Mouse (Mus musculus): ENCODE measurements at regions not wholly inside any gene's neighbourhood (a gene's known extent, or its start where the extent isn't known, plus 50 kb on each side); places are given as distances from the start of the nearest gene placed in this dataset.

DNA sequence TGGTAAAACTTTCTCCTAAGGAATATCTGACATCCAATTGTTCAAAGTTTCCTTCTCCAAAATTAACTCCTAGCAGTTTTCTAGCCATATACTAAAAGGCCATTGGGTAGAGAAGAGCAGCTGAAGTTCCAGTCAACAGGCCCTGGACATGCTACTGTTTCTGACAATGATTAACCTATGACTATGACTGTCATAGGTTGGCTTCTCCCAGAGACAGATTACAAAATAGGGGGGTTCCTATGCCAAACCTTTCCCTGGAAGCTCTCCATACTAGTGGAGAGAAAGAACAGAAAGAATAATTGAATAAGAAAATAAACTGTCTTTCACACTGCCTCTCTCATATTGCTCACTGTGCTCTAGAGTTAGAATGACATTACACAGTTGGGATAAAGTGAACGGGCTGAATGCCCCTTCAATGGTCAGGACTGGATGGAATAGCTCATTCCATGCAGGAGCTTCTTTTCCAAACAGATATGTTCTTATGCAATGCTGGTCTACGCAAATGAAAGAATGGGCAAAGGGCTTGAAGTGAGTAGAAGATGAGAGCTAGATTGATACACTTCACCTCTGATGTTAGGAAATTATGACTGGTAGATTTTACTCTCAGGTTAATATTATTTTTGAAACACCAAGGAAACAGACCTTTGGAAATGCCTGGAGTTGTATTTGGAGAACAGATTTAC is 3516.8 kb downstream of the 9330182O14Rik start:
- no peak for DNase-seq (ENCODE audit: extremely low read depth)
- H3K9ac ChIP-seq (ENCODE audit: insufficient read depth, low read depth), result no peak overlapping the region

DNA sequence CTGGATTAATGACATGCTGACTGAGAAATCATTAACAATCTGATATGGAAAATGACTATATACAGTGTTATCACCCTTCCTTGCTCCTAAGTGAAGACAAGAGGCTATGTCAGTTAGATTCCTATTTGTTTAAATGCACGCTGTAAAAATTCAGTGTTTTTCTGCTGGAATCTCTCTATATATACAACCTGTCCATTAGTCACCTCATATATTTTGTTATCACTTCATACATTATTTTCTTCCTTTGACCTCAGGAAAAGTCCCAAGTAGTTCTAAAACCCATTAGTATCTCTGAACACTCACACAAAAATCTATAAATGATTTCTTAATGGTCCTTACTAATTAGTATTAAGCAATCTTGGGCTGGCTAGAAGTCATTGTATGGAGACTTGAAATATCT is 3529.5 kb downstream of the 9330182O14Rik start:
- Histone ChIP-seq H3K4me3 (replicated peaks in 1 of 3; ENCODE audit: low read depth in 2 of 3, low read length in 2 of 3, poor library complexity in 1 of 3) (no peak overlapping the region), H3K36me3 (replicated peaks in 1 of 2; ENCODE audit: control insufficient read depth in 1 of 2, insufficient read depth in 1 of 2, low read length in 1 of 2) (no peaks in the 10 kb centered on the region), H3K79me2 (replicated peaks; ENCODE audit: control insufficient read depth, extremely low read depth, insufficient read depth, poor library complexity, severe bottlenecking) (no peaks in the 10 kb centered on the region), H3K27me3 (replicated peaks) (no peaks in the 10 kb centered on the region), H3K9ac (ENCODE audit: insufficient read depth, low read depth) (no peak overlapping the region), H3K9me3 (replicated peaks; ENCODE audit: low read length) (no peaks in the 10 kb centered on the region), H3K27ac (ENCODE audit: insufficient read depth, low read depth) (no peak overlapping the region), H3K4me2 (ENCODE audit: insufficient read depth, low read depth, poor library complexity, severe bottlenecking) (no peak overlapping the region), H3K4me1 (ENCODE audit: control insufficient read depth in 1 of 2, insufficient read depth in 2 of 2) (no peaks in the 10 kb centered on the region)
- no peak for DNase-seq (ENCODE audit: extremely low read depth)
- dilution Hi-C loops (cut with MboI; ENCODE audit: extremely low pct_ligation_motif_present, extremely low pct_unique_long_range_greater_than_20kb, low sequenced_read_pairs) (no loop called here), in situ Hi-C loops (cut with MboI; ENCODE audit: low pct_ligation_motif_present, low pct_unique_long_range_greater_than_20kb, low sequenced_read_pairs) (no loop called here)
- no peak for TF ChIP-seq TCF12 (IDR thresholded peaks at IDR 0.05; ENCODE audit: low read depth, low read length)
- TF ChIP-seq EP300 (IDR thresholded peaks at IDR 0.05; ENCODE audit: low read length), result no peak
- TF ChIP-seq NRF1 (IDR thresholded peaks at IDR 0.05; ENCODE audit: low read depth, low read length), result no peak
- no peak for TF ChIP-seq ZC3H11A (IDR thresholded peaks at IDR 0.05; ENCODE audit: low read depth, low read length)
- no peak for TF ChIP-seq TBP (conservative IDR thresholded peaks at IDR 0.05; ENCODE audit: low read depth, low read length)
- TF ChIP-seq NELFE (IDR thresholded peaks at IDR 0.05; ENCODE audit: low read depth, low read length), result no peak
- no peak for TF ChIP-seq MAZ (IDR thresholded peaks at IDR 0.05; ENCODE audit: low read depth, low read length)
- no peak for TF ChIP-seq MEF2A (IDR thresholded peaks at IDR 0.05; ENCODE audit: borderline replicate concordance, low read depth, low read length)
- no peak for TF ChIP-seq CHD1 (IDR thresholded peaks at IDR 0.05; ENCODE audit: low read depth, low read length)
- no peak for TF ChIP-seq JUND (conservative IDR thresholded peaks at IDR 0.05; ENCODE audit: low read depth, low read length)
- no peak for TF ChIP-seq MXI1 (IDR thresholded peaks at IDR 0.05; ENCODE audit: low read depth, low read length)
- TF ChIP-seq UBTF (IDR thresholded peaks at IDR 0.05; ENCODE audit: low read depth, low read length), result no peak
- no peak for TF ChIP-seq POLR2A (IDR thresholded peaks at IDR 0.05; ENCODE audit: low read depth, low read length)
- TF ChIP-seq ETS1 (conservative IDR thresholded peaks at IDR 0.05; ENCODE audit: low read depth, low read length), result no peak
- TF ChIP-seq POLR2AphosphoS2 (IDR thresholded peaks at IDR 0.05; ENCODE audit: low read depth, low read length), result no peak
- no peak for TF ChIP-seq GABPA (IDR thresholded peaks at IDR 0.05; ENCODE audit: insufficient replicate concordance, low read depth, low read length)

More for the DNA sequence above, 3516.8 kb downstream of the 9330182O14Rik start:
- H3K4me3 ChIP-seq (replicated peaks in 1 of 3; ENCODE audit: low read depth in 2 of 3, low read length in 2 of 3, poor library complexity in 1 of 3), result no peak overlapping the region
- no peak overlapping the region for H3K27ac ChIP-seq (ENCODE audit: insufficient read depth, low read depth)
- no peaks in the 10 kb centered on the region for H3K9me3 ChIP-seq (replicated peaks; ENCODE audit: low read length)
- no peaks in the 10 kb centered on the region for H3K27me3 ChIP-seq (replicated peaks)
- in situ Hi-C loops (cut with MboI; ENCODE audit: low pct_ligation_motif_present, low pct_unique_long_range_greater_than_20kb, low sequenced_read_pairs) (no loop called here), dilution Hi-C loops (cut with MboI; ENCODE audit: extremely low pct_ligation_motif_present, extremely low pct_unique_long_range_greater_than_20kb, low sequenced_read_pairs) (no loop called here)
- TF ChIP-seq TCF12 (IDR thresholded peaks at IDR 0.05; ENCODE audit: low read depth, low read length) (no peak), CTCF (conservative IDR thresholded peaks at IDR 0.05 in 1 of 2, IDR thresholded peaks at IDR 0.05 in 1 of 2; ENCODE audit: low read depth in 2 of 2, low read length in 2 of 2) (no peak), BHLHE40 (IDR thresholded peaks at IDR 0.05; ENCODE audit: low read depth, low read length) (no peak), USF2 (conservative IDR thresholded peaks at IDR 0.05; ENCODE audit: low read depth, low read length) (no peak), MXI1 (IDR thresholded peaks at IDR 0.05; ENCODE audit: low read depth, low read length) (no peak), HCFC1 (IDR thresholded peaks at IDR 0.05; ENCODE audit: low read depth, low read length) (no peak), SIN3A (IDR thresholded peaks at IDR 0.05; ENCODE audit: low read length) (no peak), GABPA (IDR thresholded peaks at IDR 0.05; ENCODE audit: insufficient replicate concordance, low read depth, low read length) (no peak), ZKSCAN1 (IDR thresholded peaks at IDR 0.05; ENCODE audit: borderline replicate concordance, low read depth, low read length) (no peak), ELF1 (IDR thresholded peaks at IDR 0.05; ENCODE audit: low read depth, low read length) (no peak), POLR2A (IDR thresholded peaks at IDR 0.05; ENCODE audit: low read depth, low read length) (no peak), ZNF384 (IDR thresholded peaks at IDR 0.05; ENCODE audit: low read depth, low read length) (no peak), ZMIZ1 (IDR thresholded peaks at IDR 0.05; ENCODE audit: low read depth, low read length) (no peak), CHD2 (IDR thresholded peaks at IDR 0.05; ENCODE audit: low read length) (no peak), TBP (conservative IDR thresholded peaks at IDR 0.05; ENCODE audit: low read depth, low read length) (no peak), MYC (IDR thresholded peaks at IDR 0.05; ENCODE audit: low read depth, low read length) (no peak), JUN (IDR thresholded peaks at IDR 0.05; ENCODE audit: insufficient read depth, low read depth, low read length) (no peak), ETS1 (conservative IDR thresholded peaks at IDR 0.05; ENCODE audit: low read depth, low read length) (no peak), MAFK (IDR thresholded peaks at IDR 0.05; ENCODE audit: insufficient replicate concordance, low read length) (no peak)
- no peaks in the 10 kb centered on the region for H3K36me3 ChIP-seq (replicated peaks in 1 of 2; ENCODE audit: control insufficient read depth in 1 of 2, insufficient read depth in 1 of 2, low read length in 1 of 2)
- no peaks in the 10 kb centered on the region for H3K4me1 ChIP-seq (ENCODE audit: control insufficient read depth in 1 of 2, insufficient read depth in 2 of 2)
- no peak overlapping the region for H3K4me2 ChIP-seq (ENCODE audit: insufficient read depth, low read depth, poor library complexity, severe bottlenecking)
- H3K79me2 ChIP-seq (replicated peaks; ENCODE audit: control insufficient read depth, extremely low read depth, insufficient read depth, poor library complexity, severe bottlenecking), result no peaks in the 10 kb centered on the region

Data from CH12.LX (cell line).